Mouse (Mus musculus) embryonic facial prominence, embryonic 11.5 days (tissue): ENCODE measurements around the gene Proser2. TPM values are rescaled to one million over a fixed set of nuclear protein-coding genes. Genes with fewer than 3 reads are reported as not detected.

Experiments used
- ATAC-seq: fragments of 200-750 bp; cut with Nextera tagmentation; replicated peaks from 2 replicates; pipeline ENCODE4 v1.8.0; 2017; ENCODE audit warnings: low read depth; ENCODE audit not compliant: insufficient number of reproducible peaks, low FRiP score, low TSS enrichment
- DNase-seq: peaks from one replicate; pipeline ENCODE4 v3.0.0-alpha.2; 2015; ENCODE audit warnings: low spot score
- H3K27ac ChIP-seq: fragments of 300-500 bp; sonication (generic); replicated peaks from 2 replicates; pipeline ENCODE4 v1.5.1; 2014; ENCODE audit warnings: mild to moderate bottlenecking, low read depth, low read length, control low read depth
- H3K27me3 ChIP-seq: fragments of 300-500 bp; sonication (generic); 2 replicates; pipeline ENCODE4 v1.6.1; 2014; ENCODE audit warnings: mild to moderate bottlenecking, low read length, moderate library complexity, mixed read lengths; ENCODE audit not compliant: control insufficient read depth, insufficient read depth
- H3K36me3 ChIP-seq: fragments of 300-500 bp; sonication (generic); replicated peaks from 2 replicates; pipeline ENCODE4 v1.6.1; 2014; ENCODE audit warnings: low read depth, mild to moderate bottlenecking, low read length, moderate library complexity, mixed read lengths; ENCODE audit not compliant: control insufficient read depth, insufficient read depth
- H3K4me1 ChIP-seq: fragments of 300-500 bp; sonication (generic); 2 replicates; pipeline ENCODE4 v1.6.1; 2014; ENCODE audit warnings: low read length, mixed read lengths; ENCODE audit not compliant: control insufficient read depth, insufficient read depth
- H3K4me2 ChIP-seq: fragments of 300-500 bp; sonication (generic); 2 replicates; pipeline ENCODE4 v1.6.1; 2014; ENCODE audit warnings: low read depth, mild to moderate bottlenecking, control low read depth, low read length, moderate library complexity
- H3K4me3 ChIP-seq: fragments of 300-500 bp; sonication (generic); 2 replicates; pipeline ENCODE4 v1.5.1; 2014; ENCODE audit warnings: low read depth, low read length, control low read depth
- H3K9ac ChIP-seq: fragments of 300-500 bp; sonication (generic); replicated peaks from 2 replicates; pipeline ENCODE4 v1.6.1; 2014; ENCODE audit warnings: mild to moderate bottlenecking, control low read depth, low read length
- H3K9me3 ChIP-seq: fragments of 300-500 bp; sonication (generic); replicated peaks from 2 replicates; pipeline ENCODE4 v1.6.1; 2016; ENCODE audit warnings: mild to moderate bottlenecking, low read length, inconsistent platforms, mixed read lengths; ENCODE audit not compliant: control insufficient read depth
- WGBS: fragments of 180-500 bp; shearing (Covaris S2); extraction: QIAGEN DNeasy Blood & Tissue Kit; methylation state at CpG from one replicate; pipeline ENCODE4 v1.1.7; 2014; 5-methylcytosine and 5-hydroxymethylcytosine counted together
- polyA plus RNA-seq: library from polyadenylated mRNA; unstranded; fragments of >200 nt; fragmentation: Nextera tagmentation; extraction: Ambion mirVana; gene quantifications from 2 replicates; pipeline ENCODE4 v1.2.1, GENCODE M21; 2014

Proser2 gene
- polyA plus RNA-seq, 1 experiment from 2014 or later = 2.3 TPM

- no peak for ATAC-seq
- Histone ChIP-seq H3K4me3 (no peak overlapping the region), H3K9ac (no peak overlapping the region), H3K27me3 (no peaks in the 10 kb centered on the region), H3K27ac (no peak overlapping the region), H3K4me2 (no peak overlapping the region), H3K36me3 (no peaks in the 10 kb centered on the region), H3K9me3 (no peaks in the 10 kb centered on the region), H3K4me1 (no peaks in the 10 kb centered on the region)
- WGBS = 73% methylated on average over 10 of the region's 10 CpGs
- DNase-seq = no peak
Observed at GRCm38 (mm10) chr2:6060071-6060804, 69.8 kb downstream of the Proser2 start.

- DNase-seq (no peak), ATAC-seq (no peak)
- Histone ChIP-seq H3K9me3 (no peaks in the 10 kb centered on the region), H3K27me3 (no peaks in the 10 kb centered on the region), H3K4me1 (no peaks in the 10 kb centered on the region), H3K27ac (no peak overlapping the region), H3K4me3 (no peak overlapping the region), H3K4me2 (no peak overlapping the region), H3K36me3 (no peaks in the 10 kb centered on the region), H3K9ac (no peak overlapping the region)
- 80% methylated on average over 2 of the region's 2 CpGs for WGBS
Observed at GRCm38 (mm10) chr2:6059291-6059690, 70.7 kb downstream of the Proser2 start.

- Histone ChIP-seq H3K27me3 (no peaks in the 10 kb centered on the region), H3K4me1 (no peaks in the 10 kb centered on the region), H3K4me2 (no peak overlapping the region), H3K4me3 (no peak overlapping the region), H3K36me3 (no peaks in the 10 kb centered on the region), H3K27ac (no peak overlapping the region), H3K9me3 (no peaks in the 10 kb centered on the region), H3K9ac (no peak overlapping the region)
- ATAC-seq (no peak), DNase-seq (no peak)
- 94% methylated on average over 3 of the region's 3 CpGs for WGBS
Observed at GRCm38 (mm10) chr2:6056518-6056917, 73.5 kb downstream of the Proser2 start.

- no peaks in the 10 kb centered on the region for H3K27me3 ChIP-seq
- H3K36me3 ChIP-seq = no peaks in the 10 kb centered on the region
- DNase-seq (no peak), ATAC-seq (no peak)
- H3K9me3 ChIP-seq = no peaks in the 10 kb centered on the region
- no peaks in the 10 kb centered on the region for H3K4me1 ChIP-seq
- no peak overlapping the region for H3K4me3 ChIP-seq
- H3K9ac ChIP-seq = no peak overlapping the region
- no peak overlapping the region for H3K27ac ChIP-seq
- WGBS = 91% methylated on average over 11 of the region's 11 CpGs
- H3K4me2 ChIP-seq = no peak overlapping the region
Observed at GRCm38 (mm10) chr2:6055466-6055865, 74.5 kb downstream of the Proser2 start.

- Histone ChIP-seq H3K9ac (no peak overlapping the region), H3K36me3 (no peaks in the 10 kb centered on the region), H3K9me3 (no peaks in the 10 kb centered on the region), H3K4me3 (no peak overlapping the region), H3K4me1 (no peaks in the 10 kb centered on the region), H3K4me2 (no peak overlapping the region), H3K27ac (no peak overlapping the region), H3K27me3 (no peaks in the 10 kb centered on the region)
- WGBS = 89% methylated on average over 3 of the region's 3 CpGs
- DNase-seq (no peak), ATAC-seq (no peak)
Observed at GRCm38 (mm10) chr2:6049018-6049417, 81.0 kb downstream of the Proser2 start.

GRCm38 (mm10) chr2:6048570-6048969 lies 81.4 kb downstream of the Proser2 start:
- Histone ChIP-seq H3K4me2 (no peak overlapping the region), H3K27me3 (no peaks in the 10 kb centered on the region), H3K9me3 (no peaks in the 10 kb centered on the region), H3K9ac (no peak overlapping the region), H3K36me3 (no peaks in the 10 kb centered on the region), H3K4me3 (no peak overlapping the region), H3K27ac (no peak overlapping the region), H3K4me1 (no peaks in the 10 kb centered on the region)
- no peak for DNase-seq
- no peak for ATAC-seq
- 77% methylated on average over 4 of the region's 4 CpGs for WGBS

Other genes starting within 250 kb of the Proser2 start
- gene Sec61a2, start 234.8 kb downstream of the Proser2 start, polyA plus RNA-seq = 81.0 and 82.7 TPM in 2 replicates
- 2.8 and 3.4 TPM in 2 replicates for gene Dhtkd1, start 187.4 kb downstream of the Proser2 start, polyA plus RNA-seq
- gene Upf2, start 178.7 kb downstream of the Proser2 start, polyA plus RNA-seq = 13.3 and 15.7 TPM in 2 replicates
- 2.0 and 3.2 TPM in 2 replicates for gene Echdc3, start 82.8 kb upstream of the Proser2 start, polyA plus RNA-seq
- gene Usp6nl, start 192.5 kb upstream of the Proser2 start, polyA plus RNA-seq = 11.4 and 12.7 TPM in 2 replicates